ENCODE assay signal across 27 mouse cellular contexts in genomic region chr10:99900955-99901835, GRCm38 (mm10).
A peak's percentile ranks its signal among the peaks of the same experiment; 100 is the strongest.
DNase-seq lines count a peak whose midpoint lies in the region; ATAC-seq lines count a peak whose summit lies in the region.
"Had no signal": no experiment of that assay in that cellular context is flagged by ENCODE, and none has a peak within 500 bp of the region (broad histone marks: within the 10 kb centered on the region; RNA-seq: fewer than 3 reads in every experiment).

No protein-coding gene starts in this region.

- no peaks in the 10 kb centered on the region for H3K4me1 ChIP-seq in kidney, embryonic 16.5 days (ENCODE audit: insufficient read depth, low read length)
- no peaks in the 10 kb centered on the region for H3K4me1 ChIP-seq in forebrain, embryonic 15.5 days
- H3K4me1 ChIP-seq: heart, embryonic 12.5 days; hindbrain, embryonic 13.5 days; limb, embryonic 15.5 days; liver, embryonic 13.5 days; midbrain, embryonic 13.5 days; stomach, embryonic 15.5 days had no signal

- H3K27ac ChIP-seq in kidney, embryonic 16.5 days (ENCODE audit: low read length) = 0 out of 2 replicates have a peak overlapping the region, but pooled peaks have one; percentile 13
- no peak overlapping the region for H3K27ac ChIP-seq in forebrain, embryonic 15.5 days (replicated peaks)
- H3K27ac ChIP-seq: embryonic facial prominence, embryonic 10.5 days; embryonic facial prominence, embryonic 15.5 days; gastrocnemius, adult 2 months; heart, adult 2 months; hindbrain, embryonic 13.5 days; limb, embryonic 10.5 days; limb, embryonic 15.5 days; liver, embryonic 13.5 days; macrophage; midbrain, embryonic 13.5 days; stomach, embryonic 15.5 days had no signal

- H3K4me2 ChIP-seq in kidney, embryonic 16.5 days (replicated peaks; ENCODE audit: low read depth, low read length) = no peak overlapping the region
- no peak overlapping the region for H3K4me2 ChIP-seq in forebrain, embryonic 15.5 days (replicated peaks)
- H3K4me2 ChIP-seq: embryonic facial prominence, embryonic 15.5 days; heart, embryonic 12.5 days; hindbrain, embryonic 13.5 days; limb, embryonic 15.5 days; liver, embryonic 13.5 days; midbrain, embryonic 13.5 days; stomach, embryonic 15.5 days had no signal

- H3K9me3 ChIP-seq in kidney, embryonic 16.5 days (ENCODE audit: low read length) = no peaks in the 10 kb centered on the region
- H3K9me3 ChIP-seq in forebrain, embryonic 15.5 days = no peaks in the 10 kb centered on the region
- H3K9me3 ChIP-seq: embryonic facial prominence, embryonic 10.5 days; embryonic facial prominence, embryonic 15.5 days; heart, embryonic 12.5 days; hindbrain, embryonic 13.5 days; limb, embryonic 10.5 days; limb, embryonic 15.5 days; liver, embryonic 13.5 days; midbrain, embryonic 13.5 days; stomach, embryonic 15.5 days had no signal

- no peaks in the 10 kb centered on the region for H3K36me3 ChIP-seq in kidney, embryonic 16.5 days (ENCODE audit: insufficient read depth, low read length)
- no peaks in the 10 kb centered on the region for H3K36me3 ChIP-seq in forebrain, embryonic 15.5 days
- H3K36me3 ChIP-seq: embryonic facial prominence, embryonic 10.5 days; embryonic facial prominence, embryonic 15.5 days; G1E; heart, embryonic 12.5 days; hindbrain, embryonic 13.5 days; limb, embryonic 10.5 days; limb, embryonic 15.5 days; liver, embryonic 13.5 days; midbrain, embryonic 13.5 days; stomach, embryonic 15.5 days had no signal

- H3K9ac ChIP-seq in kidney, embryonic 16.5 days (replicated peaks; ENCODE audit: low read length) = no peak overlapping the region
- H3K9ac ChIP-seq in forebrain, embryonic 15.5 days (replicated peaks) = no peak overlapping the region
- H3K9ac ChIP-seq: embryonic facial prominence, embryonic 15.5 days; heart, embryonic 12.5 days; hindbrain, embryonic 13.5 days; limb, embryonic 15.5 days; liver, embryonic 13.5 days; midbrain, embryonic 13.5 days; stomach, embryonic 15.5 days had no signal

- no peaks in the 10 kb centered on the region for H3K27me3 ChIP-seq in kidney, embryonic 16.5 days (ENCODE audit: insufficient read depth, low read length)
- H3K27me3 ChIP-seq in forebrain, embryonic 15.5 days = no peaks in the 10 kb centered on the region
- H3K27me3 ChIP-seq: embryonic facial prominence, embryonic 15.5 days; heart, embryonic 12.5 days; hindbrain, embryonic 13.5 days; limb, embryonic 15.5 days; liver, embryonic 13.5 days; midbrain, embryonic 13.5 days; stomach, embryonic 15.5 days had no signal

- H3K4me3 ChIP-seq in kidney, embryonic 16.5 days (ENCODE audit: low read length) = no peak overlapping the region
- no peak overlapping the region for H3K4me3 ChIP-seq in forebrain, embryonic 15.5 days
- H3K4me3 ChIP-seq: embryonic facial prominence, embryonic 10.5 days; embryonic facial prominence, embryonic 15.5 days; gastrocnemius, adult 2 months; heart, adult 2 months; heart, embryonic 12.5 days; hindbrain, embryonic 13.5 days; limb, embryonic 10.5 days; limb, embryonic 15.5 days; liver, embryonic 13.5 days; midbrain, embryonic 13.5 days; stomach, embryonic 15.5 days had no signal

- WGBS in kidney, embryonic 16.5 days = 77% methylated on average over 8 of the region's 8 CpGs
- WGBS in forebrain, embryonic 15.5 days = 44% methylated on average over 8 of the region's 8 CpGs

- ATAC-seq in kidney, embryonic 16.5 days (ENCODE audit: low FRiP score, low TSS enrichment) = no peak
- peak; percentile 60 for ATAC-seq in forebrain, embryonic 15.5 days (replicated peaks)
- ATAC-seq: lung, postnatal 0 days; midbrain, embryonic 13.5 days had no signal

- no peak for DNase-seq in kidney, adult 9 months
- peak; percentile 11 for DNase-seq in brain, adult 2 months (ENCODE audit: low read depth, low spot score)
- DNase-seq in frontal cortex, postnatal 10 days (ENCODE audit: low spot score in 2 of 2) = no peak
- no peak for DNase-seq in lung, postnatal 36 days
- DNase-seq: adrenal gland, postnatal 25 days; cerebellum, adult 2 months; cerebellum, postnatal 14 days; gastrocnemius, adult 2 months; gastrocnemius, postnatal 36 days; heart, adult 2 months; heart, postnatal 4 days; layer of hippocampus, adult 9-11 months; liver, embryonic 13.5 days; lung, adult 18-20 months had no signal
